Mouse (Mus musculus): ENCODE results near the gene Spata31d1b. TPM values are rescaled to one million over a fixed set of nuclear protein-coding genes. Genes with fewer than 3 reads are reported as not detected.

The Spata31d1b gene
- polyA plus RNA-seq, 1 experiment from 2014 or later, result not detected

DNA sequence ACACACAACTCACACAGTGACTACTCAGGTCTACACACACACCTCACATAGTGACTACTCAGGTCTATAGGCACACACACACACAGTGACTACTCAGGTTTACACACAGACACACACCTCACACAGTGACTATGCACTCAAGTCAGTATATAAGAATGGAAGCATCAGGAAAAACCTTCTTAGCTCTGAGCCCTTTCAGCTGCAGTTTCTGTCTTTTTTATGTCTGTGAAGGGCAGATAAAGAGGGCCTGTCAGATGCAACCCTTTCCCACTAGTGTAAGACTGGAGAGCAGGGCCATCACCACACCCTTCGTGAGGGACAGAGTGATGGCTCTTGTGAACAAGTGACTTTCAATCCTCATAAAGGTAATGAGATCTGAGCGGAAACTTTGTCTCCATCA is 26.4 kb downstream of the Spata31d1b start:
- no peak overlapping the region for H3K27ac ChIP-seq (ENCODE audit: low read depth, low read length)
- H3K36me3 ChIP-seq (ENCODE audit: control insufficient read depth, insufficient read depth), result no peaks in the 10 kb centered on the region
- TF ChIP-seq CTCF (IDR thresholded peaks at IDR 0.05; ENCODE audit: low read depth), result no peak
- H3K27me3 ChIP-seq (replicated peaks; ENCODE audit: control insufficient read depth, insufficient read depth, low read length), result no peaks in the 10 kb centered on the region
- no peak for ATAC-seq
- WGBS, result 80% methylated on average over 2 of the region's 2 CpGs
- H3K9me3 ChIP-seq (ENCODE audit: control insufficient read depth), result no peaks in the 10 kb centered on the region
- H3K4me1 ChIP-seq (replicated peaks; ENCODE audit: control insufficient read depth, insufficient read depth, low read length), result no peaks in the 10 kb centered on the region
- no peak overlapping the region for H3K4me3 ChIP-seq (ENCODE audit: low read depth, low read length)
- H3K4me2 ChIP-seq (replicated peaks; ENCODE audit: low read depth), result no peak overlapping the region
- H3K9ac ChIP-seq (ENCODE audit: low read depth, low read length), result no peak overlapping the region

DNA sequence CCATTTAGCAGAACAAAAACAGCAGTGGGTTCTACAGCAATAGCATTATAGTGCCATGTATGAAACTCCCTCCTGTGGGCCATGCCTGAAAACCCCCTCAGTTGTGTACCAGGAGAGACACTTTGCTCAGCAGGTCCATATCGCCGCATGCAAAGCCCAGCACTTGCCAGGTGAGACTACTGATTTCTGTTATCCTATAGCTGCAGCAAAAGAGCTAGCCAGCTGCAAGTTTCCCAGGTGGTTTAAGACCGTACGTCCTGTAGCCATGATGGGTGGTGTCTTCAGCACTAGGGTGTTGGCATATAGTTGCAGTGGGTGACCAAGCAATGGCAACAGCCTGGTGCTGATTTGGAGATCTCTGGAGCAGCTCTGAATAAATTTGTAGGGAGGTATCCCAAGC is 27.3 kb downstream of the Spata31d1b start:
- Histone ChIP-seq H3K4me3 (ENCODE audit: low read depth, low read length) (no peak overlapping the region), H3K4me2 (replicated peaks; ENCODE audit: low read depth) (no peak overlapping the region), H3K9me3 (ENCODE audit: control insufficient read depth) (no peaks in the 10 kb centered on the region), H3K9ac (ENCODE audit: low read depth, low read length) (no peak overlapping the region), H3K36me3 (ENCODE audit: control insufficient read depth, insufficient read depth) (no peaks in the 10 kb centered on the region), H3K4me1 (replicated peaks; ENCODE audit: control insufficient read depth, insufficient read depth, low read length) (no peaks in the 10 kb centered on the region), H3K27me3 (replicated peaks; ENCODE audit: control insufficient read depth, insufficient read depth, low read length) (no peaks in the 10 kb centered on the region), H3K27ac (ENCODE audit: low read depth, low read length) (no peak overlapping the region)
- TF ChIP-seq CTCF (IDR thresholded peaks at IDR 0.05; ENCODE audit: low read depth), result no peak
- 84% methylated on average over 4 of the region's 4 CpGs for WGBS
- no peak for ATAC-seq

DNA sequence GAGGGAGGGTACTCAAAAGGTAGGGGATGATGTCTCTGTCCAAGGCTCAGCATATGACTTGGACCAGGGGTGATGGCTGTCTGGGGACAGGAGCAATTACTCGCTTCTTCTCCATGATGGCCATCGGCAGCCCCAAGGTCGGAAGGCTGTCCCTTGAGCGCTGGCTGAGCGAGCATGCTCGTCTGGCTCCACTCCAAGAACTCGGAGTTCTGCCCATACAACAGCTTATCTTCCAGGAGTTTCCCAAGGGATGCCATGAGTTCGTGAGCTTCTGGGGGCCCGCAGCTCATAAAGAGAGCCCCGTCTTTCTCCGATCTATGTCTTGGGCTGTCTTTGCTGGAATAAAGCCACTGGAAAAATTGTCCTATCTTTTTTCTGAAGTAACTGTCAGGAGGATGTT is 29.0 kb downstream of the Spata31d1b start:
- Histone ChIP-seq H3K27me3 (replicated peaks; ENCODE audit: control insufficient read depth, insufficient read depth, low read length) (no peaks in the 10 kb centered on the region), H3K36me3 (ENCODE audit: control insufficient read depth, insufficient read depth) (no peaks in the 10 kb centered on the region), H3K4me3 (ENCODE audit: low read depth, low read length) (no peak overlapping the region), H3K9ac (ENCODE audit: low read depth, low read length) (no peak overlapping the region), H3K9me3 (ENCODE audit: control insufficient read depth) (no peaks in the 10 kb centered on the region), H3K4me1 (replicated peaks; ENCODE audit: control insufficient read depth, insufficient read depth, low read length) (no peaks in the 10 kb centered on the region), H3K27ac (ENCODE audit: low read depth, low read length) (no peak overlapping the region), H3K4me2 (replicated peaks; ENCODE audit: low read depth) (no peak overlapping the region)
- no peak for TF ChIP-seq CTCF (IDR thresholded peaks at IDR 0.05; ENCODE audit: low read depth)
- no peak for ATAC-seq
- 76% methylated on average over 11 of the region's 11 CpGs for WGBS

DNA sequence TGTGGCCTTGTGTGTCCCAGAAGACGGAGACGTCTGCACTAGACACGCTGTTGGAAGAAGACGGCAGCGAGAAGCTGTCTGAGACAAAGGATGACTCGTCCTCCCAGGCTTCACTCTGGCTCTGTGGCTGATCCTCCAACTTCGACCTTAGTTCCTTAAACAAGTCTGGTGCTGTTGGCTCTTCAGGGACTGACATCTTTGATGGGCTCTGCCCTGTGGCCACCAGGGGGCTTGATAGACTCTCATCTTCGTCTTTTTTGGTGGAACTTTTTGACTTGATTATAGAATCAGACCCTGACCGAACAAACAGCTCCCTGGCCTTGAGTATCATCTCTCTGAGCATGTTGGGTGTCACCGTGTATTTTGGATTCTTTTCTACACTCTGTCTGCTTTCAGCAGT is 29.6 kb downstream of the Spata31d1b start:
- Histone ChIP-seq H3K9ac (ENCODE audit: low read depth, low read length) (no peak overlapping the region), H3K9me3 (ENCODE audit: control insufficient read depth) (no peaks in the 10 kb centered on the region), H3K4me1 (replicated peaks; ENCODE audit: control insufficient read depth, insufficient read depth, low read length) (no peaks in the 10 kb centered on the region), H3K4me3 (ENCODE audit: low read depth, low read length) (no peak overlapping the region), H3K27ac (ENCODE audit: low read depth, low read length) (no peak overlapping the region), H3K36me3 (ENCODE audit: control insufficient read depth, insufficient read depth) (no peaks in the 10 kb centered on the region), H3K27me3 (replicated peaks; ENCODE audit: control insufficient read depth, insufficient read depth, low read length) (no peaks in the 10 kb centered on the region), H3K4me2 (replicated peaks; ENCODE audit: low read depth) (no peak overlapping the region)
- TF ChIP-seq CTCF (IDR thresholded peaks at IDR 0.05; ENCODE audit: low read depth), result peak; percentile 53
- 66% methylated on average over 10 of the region's 10 CpGs for WGBS
- ATAC-seq, result no peak

DNA sequence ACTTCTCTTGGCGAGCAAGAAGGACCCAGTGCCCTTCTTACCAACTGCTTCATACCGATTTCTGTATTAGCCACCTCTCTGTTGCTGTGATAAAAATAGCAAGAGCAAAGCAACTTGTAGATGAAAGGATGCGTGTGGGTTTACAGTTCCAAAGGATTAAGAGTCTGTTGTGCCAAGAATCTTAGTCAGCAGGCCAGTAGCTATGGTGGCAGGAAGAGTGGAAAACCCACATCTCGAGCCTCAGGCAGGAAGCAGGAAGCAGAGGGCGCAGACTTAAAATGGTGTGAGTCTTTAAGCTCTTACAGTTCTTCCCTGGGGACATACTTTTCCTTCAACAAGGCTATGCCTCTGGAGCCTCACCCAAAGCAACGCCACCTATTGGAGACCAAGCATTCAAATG is 33.4 kb downstream of the Spata31d1b start:
- Histone ChIP-seq H3K9me3 (ENCODE audit: control insufficient read depth) (no peaks in the 10 kb centered on the region), H3K4me2 (replicated peaks; ENCODE audit: low read depth) (no peak overlapping the region), H3K27ac (ENCODE audit: low read depth, low read length) (no peak overlapping the region), H3K36me3 (ENCODE audit: control insufficient read depth, insufficient read depth) (no peaks in the 10 kb centered on the region), H3K27me3 (replicated peaks; ENCODE audit: control insufficient read depth, insufficient read depth, low read length) (no peaks in the 10 kb centered on the region), H3K4me1 (replicated peaks; ENCODE audit: control insufficient read depth, insufficient read depth, low read length) (no peaks in the 10 kb centered on the region), H3K4me3 (ENCODE audit: low read depth, low read length) (no peak overlapping the region), H3K9ac (ENCODE audit: low read depth, low read length) (no peak overlapping the region)
- no peak for ATAC-seq
- TF ChIP-seq CTCF (IDR thresholded peaks at IDR 0.05; ENCODE audit: low read depth), result no peak
- 77% methylated on average over 6 of the region's 6 CpGs for WGBS

DNA sequence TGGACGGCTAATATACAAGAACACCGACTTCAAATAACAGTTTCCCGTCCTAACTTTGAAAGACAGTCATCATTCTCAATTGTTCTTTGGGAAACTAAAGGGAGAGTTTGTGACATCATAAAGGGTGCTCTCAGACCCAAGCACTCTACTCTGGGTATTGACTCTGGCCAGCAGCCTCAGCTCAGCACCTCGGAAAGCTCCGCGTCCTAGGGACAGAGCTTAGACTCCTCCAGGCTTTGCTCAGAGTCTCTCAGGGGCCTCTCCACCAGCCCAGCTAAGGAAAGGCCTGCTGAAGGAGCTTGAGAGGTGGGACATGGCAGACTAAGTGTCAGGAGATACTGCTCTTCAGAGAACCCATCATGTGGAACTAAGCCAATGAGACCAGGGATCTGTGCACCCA is 34.1 kb downstream of the Spata31d1b start:
- no peaks in the 10 kb centered on the region for H3K27me3 ChIP-seq (replicated peaks; ENCODE audit: control insufficient read depth, insufficient read depth, low read length)
- H3K4me3 ChIP-seq (ENCODE audit: low read depth, low read length), result no peak overlapping the region
- H3K27ac ChIP-seq (ENCODE audit: low read depth, low read length), result no peak overlapping the region
- H3K9ac ChIP-seq (ENCODE audit: low read depth, low read length), result no peak overlapping the region
- no peaks in the 10 kb centered on the region for H3K9me3 ChIP-seq (ENCODE audit: control insufficient read depth)
- 64% methylated on average over 6 of the region's 6 CpGs for WGBS
- no peaks in the 10 kb centered on the region for H3K36me3 ChIP-seq (ENCODE audit: control insufficient read depth, insufficient read depth)
- H3K4me2 ChIP-seq (replicated peaks; ENCODE audit: low read depth), result no peak overlapping the region
- ATAC-seq, result no peak
- no peaks in the 10 kb centered on the region for H3K4me1 ChIP-seq (replicated peaks; ENCODE audit: control insufficient read depth, insufficient read depth, low read length)
- TF ChIP-seq CTCF (IDR thresholded peaks at IDR 0.05; ENCODE audit: low read depth), result no peak

DNA sequence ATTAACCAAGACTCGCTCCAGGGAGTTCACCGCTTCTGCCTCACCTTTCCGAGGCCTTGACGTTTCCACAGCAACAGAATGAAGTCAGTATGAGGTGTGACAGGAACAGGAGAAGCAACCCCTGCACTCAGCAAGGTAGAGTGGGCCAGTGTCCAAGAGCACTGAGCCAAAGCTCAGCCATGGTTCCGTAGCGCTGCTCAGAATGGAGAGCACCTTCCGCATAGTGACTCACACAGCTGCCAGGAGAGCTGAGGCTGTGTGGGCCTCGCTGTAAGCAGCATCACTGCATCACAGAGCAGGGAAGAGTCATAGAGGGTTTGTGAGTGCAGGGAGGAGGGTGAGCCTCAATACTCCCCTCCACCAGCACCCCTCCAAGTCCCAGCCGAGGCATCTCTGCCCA is 34.6 kb downstream of the Spata31d1b start, which contains the start of gene 1700014D04Rik:
1700014D04Rik (minus strand) TSS at position 42 of the 400 bp plus-strand sequence.
- Histone ChIP-seq H3K4me3 (ENCODE audit: low read depth, low read length) (no peak within 1 kb of the TSS), H3K36me3 (ENCODE audit: control insufficient read depth, insufficient read depth) (no peaks in the 10 kb centered on the region), H3K4me2 (replicated peaks; ENCODE audit: low read depth) (no peak within 1 kb of the TSS), H3K27me3 (replicated peaks; ENCODE audit: control insufficient read depth, insufficient read depth, low read length) (no peaks in the 10 kb centered on the region), H3K9me3 (ENCODE audit: control insufficient read depth) (no peaks in the 10 kb centered on the region), H3K4me1 (replicated peaks; ENCODE audit: control insufficient read depth, insufficient read depth, low read length) (no peaks in the 10 kb centered on the region), H3K9ac (ENCODE audit: low read depth, low read length) (no peak within 1 kb of the TSS), H3K27ac (ENCODE audit: low read depth, low read length) (no peak within 1 kb of the TSS)
- 84% methylated on average over 9 of the region's 9 CpGs for WGBS
- no peak for TF ChIP-seq CTCF (IDR thresholded peaks at IDR 0.05; ENCODE audit: low read depth)
- ATAC-seq, result no peak
